Mouse (Mus musculus): ENCODE measurements around the gene Synpo2l. TPM values are rescaled to one million over a fixed set of nuclear protein-coding genes. Genes with fewer than 3 reads are reported as not detected.
A peak's percentile ranks its signal among the peaks of the same experiment; 100 is the strongest.

Synpo2l gene
- polyA plus RNA-seq, 1 experiment from 2014 or later = 0.19 TPM

DNA sequence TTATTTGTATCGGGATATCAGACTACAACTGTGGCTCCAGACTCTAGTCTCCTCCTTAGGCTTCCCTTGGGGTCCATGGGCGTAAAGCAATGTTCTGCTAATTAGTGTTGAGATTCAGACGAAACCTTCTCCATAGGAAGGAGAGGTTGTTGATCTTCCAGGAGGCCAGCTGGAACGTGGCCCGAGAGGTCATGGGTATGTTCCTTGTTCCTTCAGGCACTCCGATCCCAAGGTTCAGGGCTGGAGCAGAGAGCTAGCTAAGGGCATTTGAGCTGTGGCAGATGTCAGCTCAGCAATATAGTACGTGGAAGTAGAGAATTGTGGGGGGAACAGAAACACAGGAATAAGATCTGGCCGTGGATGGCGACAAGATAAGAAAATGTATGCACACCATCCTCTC, 12.4 kb downstream of the Synpo2l start:
- ATAC-seq (ENCODE audit: low read depth) = no peak
- 82% methylated on average over 9 of the region's 9 CpGs for WGBS
- no peak overlapping the region for H3K4me3 ChIP-seq (ENCODE audit: low read depth, low read length)
- H3K9ac ChIP-seq (replicated peaks; ENCODE audit: low read depth, low read length) = no peak overlapping the region
- no peaks in the 10 kb centered on the region for H3K9me3 ChIP-seq (ENCODE audit: control insufficient read depth, low read length)
- H3K4me2 ChIP-seq (ENCODE audit: low read depth, low read length) = no peak overlapping the region
- H3K27me3 ChIP-seq (ENCODE audit: control insufficient read depth, insufficient read depth, low read length) = no peaks in the 10 kb centered on the region
- H3K27ac ChIP-seq (ENCODE audit: low read depth, low read length) = no peak overlapping the region
- H3K4me1 ChIP-seq (ENCODE audit: control insufficient read depth, insufficient read depth, low read length) = no peaks in the 10 kb centered on the region
- H3K36me3 ChIP-seq (ENCODE audit: control insufficient read depth, insufficient read depth, low read length) = no peaks in the 10 kb centered on the region

GRCm38 (mm10) chr14:20654690-20655421, 13.3 kb downstream of the Synpo2l start:
- no peak overlapping the region for H3K4me3 ChIP-seq (ENCODE audit: low read depth, low read length)
- H3K9ac ChIP-seq (replicated peaks; ENCODE audit: low read depth, low read length) = no peak overlapping the region
- 84% methylated on average over 9 of the region's 9 CpGs for WGBS
- ATAC-seq (ENCODE audit: low read depth) = no peak
- H3K27me3 ChIP-seq (ENCODE audit: control insufficient read depth, insufficient read depth, low read length) = no peaks in the 10 kb centered on the region
- H3K4me1 ChIP-seq (ENCODE audit: control insufficient read depth, insufficient read depth, low read length) = no peaks in the 10 kb centered on the region
- no peak overlapping the region for H3K27ac ChIP-seq (ENCODE audit: low read depth, low read length)
- H3K36me3 ChIP-seq (ENCODE audit: control insufficient read depth, insufficient read depth, low read length) = no peaks in the 10 kb centered on the region
- no peak overlapping the region for H3K4me2 ChIP-seq (ENCODE audit: low read depth, low read length)
- no peaks in the 10 kb centered on the region for H3K9me3 ChIP-seq (ENCODE audit: control insufficient read depth, low read length)

GRCm38 (mm10) chr14:20651722-20652256, 16.4 kb downstream of the Synpo2l start:
- 79% methylated on average over 4 of the region's 4 CpGs for WGBS
- Histone ChIP-seq H3K4me3 (ENCODE audit: low read depth, low read length) (no peak overlapping the region), H3K36me3 (ENCODE audit: control insufficient read depth, insufficient read depth, low read length) (no peaks in the 10 kb centered on the region), H3K4me2 (ENCODE audit: low read depth, low read length) (no peak overlapping the region), H3K27ac (ENCODE audit: low read depth, low read length) (no peak overlapping the region), H3K4me1 (ENCODE audit: control insufficient read depth, insufficient read depth, low read length) (no peaks in the 10 kb centered on the region), H3K9ac (replicated peaks; ENCODE audit: low read depth, low read length) (no peak overlapping the region), H3K27me3 (ENCODE audit: control insufficient read depth, insufficient read depth, low read length) (no peaks in the 10 kb centered on the region), H3K9me3 (ENCODE audit: control insufficient read depth, low read length) (no peaks in the 10 kb centered on the region)
- no peak for ATAC-seq (ENCODE audit: low read depth)

GRCm38 (mm10) chr14:20651000-20651399, 17.2 kb downstream of the Synpo2l start:
- WGBS = 83% methylated on average over 2 of the region's 2 CpGs
- no peaks in the 10 kb centered on the region for H3K4me1 ChIP-seq (ENCODE audit: control insufficient read depth, insufficient read depth, low read length)
- H3K36me3 ChIP-seq (ENCODE audit: control insufficient read depth, insufficient read depth, low read length) = no peaks in the 10 kb centered on the region
- H3K27me3 ChIP-seq (ENCODE audit: control insufficient read depth, insufficient read depth, low read length) = no peaks in the 10 kb centered on the region
- no peak overlapping the region for H3K4me3 ChIP-seq (ENCODE audit: low read depth, low read length)
- no peak overlapping the region for H3K9ac ChIP-seq (replicated peaks; ENCODE audit: low read depth, low read length)
- no peaks in the 10 kb centered on the region for H3K9me3 ChIP-seq (ENCODE audit: control insufficient read depth, low read length)
- no peak overlapping the region for H3K4me2 ChIP-seq (ENCODE audit: low read depth, low read length)
- ATAC-seq (ENCODE audit: low read depth) = no peak
- H3K27ac ChIP-seq (ENCODE audit: low read depth, low read length) = no peak overlapping the region

DNA sequence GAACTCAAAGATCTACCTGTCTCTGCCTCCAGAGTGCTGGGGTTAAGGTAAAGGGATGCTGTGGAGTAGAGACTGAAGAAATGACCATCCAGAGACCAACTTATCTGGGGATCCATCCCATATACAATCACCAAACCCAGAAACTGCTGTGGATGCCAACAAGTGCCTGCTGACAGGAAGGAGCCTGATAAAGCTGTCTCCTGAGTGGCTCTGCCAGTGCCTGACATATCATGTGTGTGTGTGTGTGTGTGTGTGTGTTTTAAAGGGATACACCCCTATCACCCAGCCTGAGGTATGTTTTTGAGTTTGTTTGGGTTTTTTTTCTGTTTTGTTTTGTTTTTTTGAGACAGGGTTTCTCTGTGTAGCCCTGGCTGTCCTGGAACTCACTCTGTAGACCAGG, 21.8 kb downstream of the Synpo2l start:
- Histone ChIP-seq H3K4me3 (ENCODE audit: low read depth, low read length) (no peak overlapping the region), H3K27ac (ENCODE audit: low read depth, low read length) (no peak overlapping the region), H3K36me3 (ENCODE audit: control insufficient read depth, insufficient read depth, low read length) (no peaks in the 10 kb centered on the region), H3K4me1 (ENCODE audit: control insufficient read depth, insufficient read depth, low read length) (no peaks in the 10 kb centered on the region), H3K4me2 (ENCODE audit: low read depth, low read length) (no peak overlapping the region), H3K9me3 (ENCODE audit: control insufficient read depth, low read length) (no peaks in the 10 kb centered on the region), H3K27me3 (ENCODE audit: control insufficient read depth, insufficient read depth, low read length) (no peaks in the 10 kb centered on the region), H3K9ac (replicated peaks; ENCODE audit: low read depth, low read length) (no peak overlapping the region)
- no peak for ATAC-seq (ENCODE audit: low read depth)

GRCm38 (mm10) chr14:20645547-20645946, 22.6 kb downstream of the Synpo2l start:
- no peak for ATAC-seq (ENCODE audit: low read depth)
- Histone ChIP-seq H3K9me3 (ENCODE audit: control insufficient read depth, low read length) (no peaks in the 10 kb centered on the region), H3K4me1 (ENCODE audit: control insufficient read depth, insufficient read depth, low read length) (no peaks in the 10 kb centered on the region), H3K4me3 (ENCODE audit: low read depth, low read length) (no peak overlapping the region), H3K4me2 (ENCODE audit: low read depth, low read length) (no peak overlapping the region), H3K27ac (ENCODE audit: low read depth, low read length) (no peak overlapping the region), H3K27me3 (ENCODE audit: control insufficient read depth, insufficient read depth, low read length) (no peaks in the 10 kb centered on the region), H3K36me3 (ENCODE audit: control insufficient read depth, insufficient read depth, low read length) (no peaks in the 10 kb centered on the region), H3K9ac (replicated peaks; ENCODE audit: low read depth, low read length) (no peak overlapping the region)
- 33% methylated on average over 3 of the region's 3 CpGs for WGBS

GRCm38 (mm10) chr14:20641438-20641875, 26.7 kb downstream of the Synpo2l start:
- peak overlapping the region; percentile 81 for H3K4me3 ChIP-seq (ENCODE audit: low read depth, low read length)
- 17% methylated on average over 10 of the region's 10 CpGs for WGBS
- H3K9me3 ChIP-seq (ENCODE audit: control insufficient read depth, low read length) = no peaks in the 10 kb centered on the region
- H3K27me3 ChIP-seq (ENCODE audit: control insufficient read depth, insufficient read depth, low read length) = no peaks in the 10 kb centered on the region
- peak overlapping the region; percentile 48 for H3K4me2 ChIP-seq (ENCODE audit: low read depth, low read length)
- H3K4me1 ChIP-seq (ENCODE audit: control insufficient read depth, insufficient read depth, low read length) = 0 out of 2 replicates have a peak, but pooled peaks cover 4% of the 10 kb centered on the region
- peak overlapping the region; percentile 83 for H3K9ac ChIP-seq (replicated peaks; ENCODE audit: low read depth, low read length)
- H3K36me3 ChIP-seq (ENCODE audit: control insufficient read depth, insufficient read depth, low read length) = no peaks in the 10 kb centered on the region
- H3K27ac ChIP-seq (ENCODE audit: low read depth, low read length) = peak overlapping the region; percentile 90; the same call in 1 of the 2 replicates
- no peak for ATAC-seq (ENCODE audit: low read depth)

DNA sequence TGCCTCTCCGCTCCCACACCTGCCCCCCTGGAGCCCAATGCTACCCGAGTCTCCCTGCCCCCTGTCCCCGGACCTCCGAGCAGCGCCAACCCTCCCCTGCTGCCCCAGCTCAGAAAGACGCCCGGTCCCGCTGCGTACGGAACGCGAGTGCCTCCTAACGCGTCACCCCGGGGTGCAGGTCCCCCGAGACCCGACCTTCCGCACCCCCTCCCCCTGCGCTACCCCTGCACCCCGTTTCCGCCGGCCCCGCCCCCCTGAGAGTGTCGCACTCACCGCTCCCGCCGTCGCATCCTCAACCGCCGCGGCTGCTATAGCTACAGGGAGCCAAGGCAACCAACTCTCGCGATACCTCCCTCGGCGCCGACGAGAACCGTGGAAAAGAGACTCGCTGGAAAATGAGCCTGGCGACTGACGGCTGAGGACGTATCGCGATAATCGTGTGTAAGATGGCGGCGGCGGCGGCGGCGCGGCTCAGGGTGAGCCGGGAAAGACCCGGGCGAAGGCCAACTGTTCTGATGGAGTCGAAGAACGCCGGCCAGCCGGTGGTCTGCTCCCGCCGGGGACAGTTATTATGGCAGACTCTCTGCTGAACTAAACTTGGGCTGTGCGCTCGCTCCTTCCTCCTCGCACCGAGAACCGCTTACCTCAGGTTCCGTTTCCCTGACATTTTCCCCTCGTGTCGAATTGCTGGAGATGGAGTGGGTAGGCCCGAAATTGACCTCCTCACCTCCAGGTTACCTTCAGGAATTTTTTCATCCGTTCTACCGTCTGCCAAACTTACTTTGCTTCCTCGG, 27.3 kb downstream of the Synpo2l start, which contains the start of gene Usp54:
TSS of gene Usp54 (minus strand) at position 420 of the 794 bp plus-strand sequence.
- Histone ChIP-seq H3K9me3 (ENCODE audit: control insufficient read depth, low read length) (no peaks in the 10 kb centered on the region), H3K9ac (replicated peaks; ENCODE audit: low read depth, low read length) (peak within 1 kb of the TSS; percentile 83), H3K4me2 (ENCODE audit: low read depth, low read length) (peak within 1 kb of the TSS; percentile 79), H3K27ac (ENCODE audit: low read depth, low read length) (peak within 1 kb of the TSS; percentile 90), H3K36me3 (ENCODE audit: control insufficient read depth, insufficient read depth, low read length) (no peaks in the 10 kb centered on the region), H3K27me3 (ENCODE audit: control insufficient read depth, insufficient read depth, low read length) (no peaks in the 10 kb centered on the region), H3K4me3 (ENCODE audit: low read depth, low read length) (peak within 1 kb of the TSS; percentile 81), H3K4me1 (ENCODE audit: control insufficient read depth, insufficient read depth, low read length) (0 out of 2 replicates have a peak, but pooled peaks cover 4% of the 10 kb centered on the region)
- WGBS = under 1% methylated on average over 73 of the region's 73 CpGs
- peak; percentile 97 for ATAC-seq (ENCODE audit: low read depth)

Measured in neural tube, embryonic 14.5 days (tissue).